Mouse (Mus musculus): ENCODE results near the gene Syngr4.

The Syngr4 gene

GRCm38 (mm10) chr7:45869107-45869670, 27.3 kb downstream of the Syngr4 start:
- no peak for DNase-seq (ENCODE audit: low spot score in 2 of 2)

DNA sequence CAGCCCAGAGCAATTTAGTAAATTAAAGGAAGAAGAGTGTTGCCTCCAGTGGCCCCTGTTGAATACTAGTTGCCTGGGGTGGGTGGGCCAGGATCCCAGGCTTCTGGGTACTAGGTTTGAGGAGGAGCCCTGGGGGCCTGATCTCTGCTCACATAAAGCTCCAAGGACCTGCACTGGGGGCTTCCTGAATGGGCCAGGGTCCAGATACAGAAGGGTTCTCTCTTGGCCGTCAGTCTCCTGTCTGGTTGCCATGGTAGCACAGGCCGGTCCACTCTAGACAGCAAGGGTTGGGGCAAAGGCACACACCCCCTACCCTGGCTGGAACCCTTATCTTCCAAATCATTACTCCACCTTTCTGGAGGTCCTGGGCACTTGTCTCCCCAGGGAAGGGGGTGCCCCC, 28.6 kb downstream of the Syngr4 start:
- DNase-seq (ENCODE audit: low spot score in 2 of 2): no peak

GRCm38 (mm10) chr7:45865925-45866910, 30.3 kb downstream of the Syngr4 start:
- peak; percentile 74 to 76 for DNase-seq (ENCODE audit: low spot score in 2 of 2)

- no peak for DNase-seq (ENCODE audit: low spot score in 2 of 2)
These were observed 32.1 kb downstream of the Syngr4 start for GRCm38 (mm10) chr7:45864435-45864834.

DNA sequence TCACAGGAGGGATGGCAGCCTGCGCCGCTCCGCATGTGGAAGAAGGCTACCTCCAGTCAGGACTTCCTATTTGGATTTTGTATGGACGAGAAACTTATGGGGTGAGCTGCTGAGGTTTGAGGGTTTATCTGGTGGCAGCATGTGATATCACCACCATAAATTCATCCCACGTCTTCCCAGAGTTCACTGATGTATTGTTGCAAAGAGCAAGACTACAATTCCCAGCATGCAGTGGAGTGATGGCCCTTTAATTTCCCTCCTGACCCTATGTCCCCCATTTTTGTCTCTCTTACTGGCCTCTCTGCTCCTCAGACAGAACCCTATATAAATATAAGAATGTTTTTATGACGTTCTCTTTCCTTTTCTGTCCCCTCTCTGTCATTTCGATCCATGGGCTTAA, 33.7 kb downstream of the Syngr4 start:
- DNase-seq (ENCODE audit: low spot score in 2 of 2): no peak

GRCm38 (mm10) chr7:45859008-45859407, 37.5 kb downstream of the Syngr4 start:
- DNase-seq (ENCODE audit: low spot score in 2 of 2): no peak

- DNase-seq (ENCODE audit: low spot score in 2 of 2): no peak
These were observed 39.3 kb downstream of the Syngr4 start for GRCm38 (mm10) chr7:45856950-45857901.

DNA sequence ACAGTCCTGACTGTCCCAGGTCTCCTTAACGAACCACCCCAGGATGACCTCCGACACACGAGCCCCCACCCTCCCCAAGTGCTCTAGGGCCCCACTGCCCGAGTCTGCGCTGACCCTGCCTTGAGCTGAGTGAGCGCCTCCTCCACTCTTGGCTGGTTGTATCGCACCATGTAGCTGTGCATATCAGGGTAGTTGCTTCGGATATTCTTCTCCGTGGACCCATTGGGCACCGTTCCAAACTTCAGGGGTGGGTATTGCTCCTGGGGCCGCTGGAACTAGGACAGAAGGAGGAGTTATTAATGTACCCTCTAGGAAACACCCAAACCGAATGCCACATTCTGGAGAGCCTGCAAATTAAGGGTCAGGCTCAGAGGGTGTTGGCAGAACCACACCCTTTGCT, 43.4 kb downstream of the Syngr4 start:
- DNase-seq (ENCODE audit: low spot score in 2 of 2): no peak

DNA sequence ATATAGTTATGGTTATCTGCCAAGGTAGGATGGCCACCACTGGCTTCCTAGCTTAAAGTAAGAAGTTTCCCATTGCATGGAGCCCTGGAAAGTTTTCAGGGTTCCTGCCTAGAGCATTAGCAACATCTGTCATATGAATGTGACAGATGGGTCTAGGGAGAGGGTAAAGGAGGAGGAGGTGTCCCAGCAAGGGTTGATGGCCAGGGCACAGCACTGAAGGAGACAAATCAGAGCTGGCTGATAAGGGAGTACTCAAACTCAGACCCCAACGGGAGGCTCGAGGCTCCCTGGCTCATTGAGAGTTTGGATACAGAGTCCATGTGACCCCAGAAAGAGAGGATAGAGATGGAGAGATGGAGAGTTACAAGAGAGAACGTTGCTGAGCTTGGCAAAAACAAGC, 45.9 kb downstream of the Syngr4 start:
- DNase-seq (ENCODE audit: low spot score in 2 of 2): no peak

- no peak for DNase-seq (ENCODE audit: low spot score in 2 of 2)
These were observed 48.0 kb downstream of the Syngr4 start for GRCm38 (mm10) chr7:45848447-45849027.

GRCm38 (mm10) chr7:45842950-45843744, 53.4 kb downstream of the Syngr4 start:
- DNase-seq (ENCODE audit: low spot score in 2 of 2): no peak

Measured in right cerebral cortex, postnatal 36 days (tissue).